Mouse (Mus musculus) layer of hippocampus, postnatal 25 days (tissue): ENCODE results near the gene Strn. TPM values are rescaled to one million over a fixed set of nuclear protein-coding genes. Genes with fewer than 3 reads are reported as not detected.
"Not testable (repeated sequence)": the region's sequence is repeated elsewhere in the genome, so short reads cannot be mapped to it uniquely, and the experiment has no call there.

Experiments used
- DNase-seq, 2 experiments: peaks; one replicate each; pipeline ENCODE4 v3.0.0; 2022; ENCODE audit warnings: mixed read lengths in 2 of 2, low spot score in 1 of 2; ENCODE audit errors: extremely low spot score in 1 of 2
- total RNA-seq, 2 experiments: library from RNA; stranded (reverse); gene quantifications; 2 replicates each; pipeline ENCODE4 v1.2.3; 2021

The Strn gene
- total RNA-seq, 2 experiments from 2014 or later = 66.9 to 68.9 TPM

- no peak for DNase-seq
Observed at GRCm38 (mm10) chr17:78719086-78719485, 17.9 kb downstream of the Strn start.

- no peak for DNase-seq
Observed at GRCm38 (mm10) chr17:78710258-78710657, 26.7 kb downstream of the Strn start.

- no peak for DNase-seq
Observed at GRCm38 (mm10) chr17:78708422-78708821, 28.6 kb downstream of the Strn start.

GRCm38 (mm10) chr17:78702988-78703387 lies 34.0 kb downstream of the Strn start:
- no peak for DNase-seq

- no peak for DNase-seq
Observed at GRCm38 (mm10) chr17:78698965-78699364, 38.0 kb downstream of the Strn start.

GRCm38 (mm10) chr17:78697462-78697861 lies 39.5 kb downstream of the Strn start:
- DNase-seq = no peak

GRCm38 (mm10) chr17:78696922-78697321 lies 40.1 kb downstream of the Strn start:
- DNase-seq = no peak

GRCm38 (mm10) chr17:78689231-78689630 lies 47.8 kb downstream of the Strn start:
- not testable (repeated sequence) for DNase-seq

GRCm38 (mm10) chr17:78687971-78688370 lies 49.0 kb downstream of the Strn start:
- no peak for DNase-seq

GRCm38 (mm10) chr17:78685004-78685403 lies 52.0 kb downstream of the Strn start:
- DNase-seq = no peak

- no peak for DNase-seq
Observed at GRCm38 (mm10) chr17:78682351-78682750, 54.6 kb downstream of the Strn start.

GRCm38 (mm10) chr17:78679503-78679902 lies 57.5 kb downstream of the Strn start:
- no peak for DNase-seq

GRCm38 (mm10) chr17:78676813-78677212 lies 60.2 kb downstream of the Strn start:
- DNase-seq = no peak

- DNase-seq = no peak
Observed at GRCm38 (mm10) chr17:78664962-78665545, 71.9 kb downstream of the Strn start.

GRCm38 (mm10) chr17:78654841-78655240 lies 82.2 kb downstream of the Strn start:
- no peak for DNase-seq

- no peak for DNase-seq
Observed at GRCm38 (mm10) chr17:78643853-78644475, 93.0 kb downstream of the Strn start.

- DNase-seq = no peak
Observed at GRCm38 (mm10) chr17:78642259-78642658, 94.7 kb downstream of the Strn start.

GRCm38 (mm10) chr17:78640387-78640786 lies 96.6 kb downstream of the Strn start:
- DNase-seq = no peak

- no peak for DNase-seq
Observed at GRCm38 (mm10) chr17:78639099-78639498, 97.9 kb downstream of the Strn start.

GRCm38 (mm10) chr17:78637140-78637539 lies 99.9 kb downstream of the Strn start:
- no peak for DNase-seq

- no peak for DNase-seq
Observed at GRCm38 (mm10) chr17:78635616-78636015, 101.4 kb downstream of the Strn start.

GRCm38 (mm10) chr17:78624941-78625340 lies 112.1 kb downstream of the Strn start:
- DNase-seq = no peak
